Mouse (Mus musculus) heart, embryonic 15.5 days (tissue): ENCODE measurements around the gene Olfr486. TPM values are rescaled to one million over a fixed set of nuclear protein-coding genes. Genes with fewer than 3 reads are reported as not detected.

Experiments
- polyA plus RNA-seq: library from polyadenylated mRNA; unstranded; fragments of >200 nt; fragmentation: Nextera tagmentation; extraction: Ambion mirVana; gene quantifications from 2 replicates; pipeline ENCODE4 v1.2.1, GENCODE M21; 2015

The Olfr486 gene
- polyA plus RNA-seq, 1 experiment from 2014 or later = not detected

Other genes starting within 250 kb of the Olfr486 start
- not detected in 2 replicates for gene Olfr473, start 242.3 kb downstream of the Olfr486 start, polyA plus RNA-seq
- not detected in 2 replicates for gene Olfr474, start 218.1 kb downstream of the Olfr486 start, polyA plus RNA-seq
- not detected in 2 replicates for gene Olfr476, start 207.9 kb downstream of the Olfr486 start, polyA plus RNA-seq
- not detected in 2 replicates for gene Olfr477, start 186.0 kb downstream of the Olfr486 start, polyA plus RNA-seq
- not detected in 2 replicates for gene Olfr478, start 138.8 kb downstream of the Olfr486 start, polyA plus RNA-seq
- not detected in 2 replicates for gene Olfr479, start 122.0 kb downstream of the Olfr486 start, polyA plus RNA-seq
- not detected in 2 replicates for gene Olfr480, start 105.4 kb downstream of the Olfr486 start, polyA plus RNA-seq
- not detected in 2 replicates for gene Olfr481, start 92.9 kb downstream of the Olfr486 start, polyA plus RNA-seq
- gene Olfr482, start 75.2 kb downstream of the Olfr486 start, polyA plus RNA-seq = 0.08 TPM in 1 of 2 replicates, not detected in the other
- not detected in 2 replicates for gene Olfr483, start 71.9 kb downstream of the Olfr486 start, polyA plus RNA-seq
- gene Olfr484, start 45.3 kb downstream of the Olfr486 start, polyA plus RNA-seq = not detected in 2 replicates
- not detected in 2 replicates for gene Olfr485, start 12.9 kb downstream of the Olfr486 start, polyA plus RNA-seq
- not detected in 2 replicates for gene Olfr487, start 41.9 kb upstream of the Olfr486 start, polyA plus RNA-seq
- gene Olfr488, start 85.6 kb upstream of the Olfr486 start, polyA plus RNA-seq = not detected in 2 replicates
- not detected in 2 replicates for gene Olfr490, start 116.2 kb upstream of the Olfr486 start, polyA plus RNA-seq
- gene Olfr491, start 140.7 kb upstream of the Olfr486 start, polyA plus RNA-seq = not detected in 2 replicates
- gene Olfr492, start 150.9 kb upstream of the Olfr486 start, polyA plus RNA-seq = not detected in 2 replicates
- not detected in 2 replicates for gene Olfr493, start 174.2 kb upstream of the Olfr486 start, polyA plus RNA-seq
- not detected in 2 replicates for gene Olfr494, start 192.6 kb upstream of the Olfr486 start, polyA plus RNA-seq
- gene Olfr495, start 220.4 kb upstream of the Olfr486 start, polyA plus RNA-seq = not detected in 2 replicates
- not detected in 2 replicates for gene Olfr497, start 247.7 kb upstream of the Olfr486 start, polyA plus RNA-seq